Mouse (Mus musculus): ENCODE data around the gene Ccl1.

Gene Ccl1

GRCm38 (mm10) chr11:82132977-82133376, 172.5 kb downstream of the Ccl1 start:
- DNase-seq (ENCODE audit: extremely low spot score, low spot score), result no peak
